Mouse (Mus musculus) heart, postnatal 0 days (tissue): ENCODE measurements at regions not wholly inside any gene's neighbourhood (a gene's known extent, or its start where the extent isn't known, plus 50 kb on each side); places are given as distances from the start of the nearest gene placed in this dataset.

Experiments used
- CTCF ChIP-seq: IDR thresholded peaks from 2 replicates; pipeline ENCODE4 v1.5.1; 2016; ENCODE audit warnings: antibody characterized with exemption, control low read depth, low read depth
- EP300 ChIP-seq: IDR thresholded peaks from 2 replicates; pipeline ENCODE4 v1.6.1; 2016; ENCODE audit warnings: antibody characterized with exemption, low read depth

DNA sequence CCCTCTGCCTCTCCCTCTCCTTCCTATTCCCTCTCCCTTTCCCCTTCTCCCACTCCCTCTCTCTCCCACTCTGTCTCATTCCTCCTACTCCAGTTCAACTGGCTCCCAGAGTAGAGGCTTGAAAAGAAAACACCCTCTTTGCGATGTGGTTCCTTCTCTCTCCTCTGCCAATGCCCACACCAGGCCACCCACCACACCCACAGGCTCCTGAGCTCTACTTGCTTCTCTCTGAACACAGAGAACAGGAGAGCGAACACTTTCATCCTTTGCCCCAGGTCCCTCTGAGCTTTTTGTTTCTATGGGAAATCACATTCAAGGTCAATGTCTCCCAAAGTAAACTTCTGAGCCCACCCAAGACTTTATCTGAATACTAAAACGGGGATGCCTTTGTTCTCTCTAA is 155.8 kb downstream of the Insig2 start:
- TF ChIP-seq CTCF (no peak), EP300 (no peak)
